Mouse (Mus musculus): ENCODE data around the gene Gm20696. TPM values are rescaled to one million over a fixed set of nuclear protein-coding genes. Genes with fewer than 3 reads are reported as not detected.

Gene Gm20696
- polyA plus RNA-seq, 1 experiment from 2014 or later: 1.4 TPM

DNA sequence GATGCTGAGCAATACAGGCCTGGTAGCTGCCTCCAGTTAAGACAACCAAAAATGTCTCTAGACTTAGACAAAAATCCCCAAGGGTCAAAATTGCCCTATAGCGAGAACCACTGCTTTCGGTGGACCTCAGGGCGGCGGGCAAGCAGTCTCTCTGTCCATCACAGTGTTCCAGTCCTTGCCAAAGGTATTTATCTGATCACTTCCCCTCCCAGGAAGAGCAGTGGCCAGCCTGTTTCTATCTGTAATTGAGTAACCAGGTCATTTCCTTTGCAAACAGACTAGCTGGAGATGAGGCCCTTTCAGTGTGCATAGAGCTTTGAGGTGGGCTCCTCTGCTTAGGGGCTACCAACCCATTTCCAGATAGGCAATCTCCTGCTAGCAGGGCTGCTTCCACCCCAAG is 134.1 kb downstream of the Gm20696 start:
- Histone ChIP-seq H3K27me3 (ENCODE audit: control insufficient read depth, insufficient read depth, low read length) (no peaks in the 10 kb centered on the region), H3K36me3 (ENCODE audit: control insufficient read depth, insufficient read depth, low read length) (no peaks in the 10 kb centered on the region), H3K9ac (ENCODE audit: low read length) (no peak overlapping the region), H3K4me1 (replicated peaks; ENCODE audit: control insufficient read depth, insufficient read depth) (no peaks in the 10 kb centered on the region), H3K9me3 (ENCODE audit: control insufficient read depth, low read length) (no peaks in the 10 kb centered on the region), H3K4me2 (replicated peaks; ENCODE audit: low read depth) (no peak overlapping the region), H3K27ac (replicated peaks) (no peak overlapping the region), H3K4me3 (ENCODE audit: low read depth, low read length) (no peak overlapping the region)
- WGBS: 84% methylated on average over 4 of the region's 4 CpGs
- DNase-seq (ENCODE audit: low spot score): no peak
- no peak for ATAC-seq (ENCODE audit: low FRiP score, low TSS enrichment)
- no peak for TF ChIP-seq EP300 (optimal IDR thresholded peaks at IDR 0.05)
- TF ChIP-seq CTCF (IDR thresholded peaks at IDR 0.05; ENCODE audit: low read depth): no peak

DNA sequence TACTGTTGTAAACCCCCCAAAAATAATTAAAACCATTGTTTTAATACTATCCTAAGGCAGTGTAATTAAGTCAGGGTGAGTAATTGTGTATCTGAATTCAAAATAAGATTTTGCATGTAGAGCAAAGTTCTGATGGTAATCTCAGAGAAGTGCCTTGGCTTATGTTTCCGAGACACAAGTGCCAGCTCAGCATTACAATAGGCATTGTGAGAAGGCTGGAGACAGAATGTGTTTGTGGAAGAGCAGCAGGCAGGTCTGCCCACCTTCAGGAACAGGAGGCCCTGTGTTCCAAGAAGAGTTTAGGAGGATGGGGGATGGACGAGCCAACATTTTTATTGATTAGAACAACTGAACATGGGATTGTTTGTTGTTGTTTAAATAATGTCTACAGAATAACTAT is 137.6 kb downstream of the Gm20696 start:
- H3K9ac ChIP-seq (ENCODE audit: low read length): no peak overlapping the region
- no peak overlapping the region for H3K4me2 ChIP-seq (replicated peaks; ENCODE audit: low read depth)
- H3K27ac ChIP-seq (replicated peaks): no peak overlapping the region
- DNase-seq (ENCODE audit: low spot score) (no peak), ATAC-seq (ENCODE audit: low FRiP score, low TSS enrichment) (no peak)
- no peak overlapping the region for H3K4me3 ChIP-seq (ENCODE audit: low read depth, low read length)
- WGBS: 53% methylated on average over 2 of the region's 2 CpGs
- H3K27me3 ChIP-seq (ENCODE audit: control insufficient read depth, insufficient read depth, low read length): no peaks in the 10 kb centered on the region
- TF ChIP-seq CTCF (IDR thresholded peaks at IDR 0.05; ENCODE audit: low read depth) (no peak), EP300 (optimal IDR thresholded peaks at IDR 0.05) (no peak)
- H3K9me3 ChIP-seq (ENCODE audit: control insufficient read depth, low read length): no peaks in the 10 kb centered on the region
- no peaks in the 10 kb centered on the region for H3K36me3 ChIP-seq (ENCODE audit: control insufficient read depth, insufficient read depth, low read length)
- H3K4me1 ChIP-seq (replicated peaks; ENCODE audit: control insufficient read depth, insufficient read depth): no peaks in the 10 kb centered on the region

DNA sequence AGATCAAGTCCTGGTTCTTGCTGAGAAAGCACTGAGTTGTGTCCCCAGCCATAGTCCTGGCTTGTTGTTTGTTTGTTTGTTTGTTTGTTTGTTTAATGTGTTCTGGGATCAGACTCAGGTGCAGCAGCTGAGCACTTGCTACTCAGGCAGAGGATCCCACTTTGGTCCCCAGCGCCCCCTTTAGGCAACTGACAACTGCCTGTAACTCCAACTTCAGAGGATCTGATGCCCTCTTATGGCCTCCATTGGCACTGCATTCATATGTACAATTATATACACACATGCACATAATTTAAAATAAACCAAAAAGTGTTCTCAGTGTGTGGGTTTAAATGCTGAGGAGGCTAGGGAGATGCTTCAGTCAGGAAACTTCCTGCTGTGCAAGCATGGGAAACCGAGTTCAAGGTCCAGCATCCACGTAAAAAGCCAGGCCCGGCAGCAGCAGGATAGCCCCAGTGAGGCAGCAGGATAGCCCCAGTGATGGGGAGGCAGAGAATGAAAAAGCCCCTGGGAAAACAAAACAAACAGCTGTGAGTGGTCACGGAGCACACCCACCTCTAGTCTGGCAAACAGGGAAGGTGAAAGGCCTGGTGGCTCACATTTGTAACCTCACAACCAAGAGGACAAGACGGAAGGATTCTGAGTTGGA is 139.0 kb downstream of the Gm20696 start:
- H3K27me3 ChIP-seq (ENCODE audit: control insufficient read depth, insufficient read depth, low read length): no peaks in the 10 kb centered on the region
- H3K4me2 ChIP-seq (replicated peaks; ENCODE audit: low read depth): no peak overlapping the region
- no peak overlapping the region for H3K9ac ChIP-seq (ENCODE audit: low read length)
- no peaks in the 10 kb centered on the region for H3K36me3 ChIP-seq (ENCODE audit: control insufficient read depth, insufficient read depth, low read length)
- H3K27ac ChIP-seq (replicated peaks): no peak overlapping the region
- H3K9me3 ChIP-seq (ENCODE audit: control insufficient read depth, low read length): no peaks in the 10 kb centered on the region
- no peaks in the 10 kb centered on the region for H3K4me1 ChIP-seq (replicated peaks; ENCODE audit: control insufficient read depth, insufficient read depth)
- TF ChIP-seq EP300 (optimal IDR thresholded peaks at IDR 0.05) (no peak), CTCF (IDR thresholded peaks at IDR 0.05; ENCODE audit: low read depth) (peak; percentile 56)
- 92% methylated on average over 6 of the region's 6 CpGs for WGBS
- DNase-seq (ENCODE audit: low spot score) (no peak), ATAC-seq (ENCODE audit: low FRiP score, low TSS enrichment) (no peak)
- no peak overlapping the region for H3K4me3 ChIP-seq (ENCODE audit: low read depth, low read length)

DNA sequence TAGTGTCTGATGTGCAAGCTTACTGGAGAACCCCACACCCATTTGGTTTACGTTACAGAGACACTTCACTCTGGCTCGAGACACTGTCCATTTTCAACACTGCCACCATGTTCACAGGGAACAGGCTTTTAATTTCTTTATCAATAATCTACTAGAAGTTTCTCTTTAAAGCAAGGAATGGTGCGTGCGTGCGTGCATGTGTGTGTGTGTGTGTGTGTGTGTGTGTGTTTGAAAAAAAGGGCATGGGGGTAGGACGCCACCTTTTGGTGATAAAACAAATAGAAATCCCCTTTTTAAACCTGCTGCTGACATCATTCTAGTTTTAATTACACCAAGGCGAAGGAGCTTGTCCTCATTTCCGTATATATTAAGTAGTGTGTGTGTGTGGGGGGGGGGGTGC is 141.2 kb downstream of the Gm20696 start:
- Histone ChIP-seq H3K9ac (ENCODE audit: low read length) (no peak overlapping the region), H3K27me3 (ENCODE audit: control insufficient read depth, insufficient read depth, low read length) (no peaks in the 10 kb centered on the region), H3K27ac (replicated peaks) (no peak overlapping the region), H3K9me3 (ENCODE audit: control insufficient read depth, low read length) (no peaks in the 10 kb centered on the region), H3K4me1 (replicated peaks; ENCODE audit: control insufficient read depth, insufficient read depth) (no peaks in the 10 kb centered on the region), H3K4me3 (ENCODE audit: low read depth, low read length) (no peak overlapping the region), H3K36me3 (ENCODE audit: control insufficient read depth, insufficient read depth, low read length) (no peaks in the 10 kb centered on the region), H3K4me2 (replicated peaks; ENCODE audit: low read depth) (no peak overlapping the region)
- ATAC-seq (ENCODE audit: low FRiP score, low TSS enrichment): no peak
- DNase-seq (ENCODE audit: low spot score): no peak
- WGBS: 50% methylated on average over 8 of the region's 8 CpGs
- peak; percentile 70 for TF ChIP-seq CTCF (IDR thresholded peaks at IDR 0.05; ENCODE audit: low read depth)
- TF ChIP-seq EP300 (optimal IDR thresholded peaks at IDR 0.05): no peak

DNA sequence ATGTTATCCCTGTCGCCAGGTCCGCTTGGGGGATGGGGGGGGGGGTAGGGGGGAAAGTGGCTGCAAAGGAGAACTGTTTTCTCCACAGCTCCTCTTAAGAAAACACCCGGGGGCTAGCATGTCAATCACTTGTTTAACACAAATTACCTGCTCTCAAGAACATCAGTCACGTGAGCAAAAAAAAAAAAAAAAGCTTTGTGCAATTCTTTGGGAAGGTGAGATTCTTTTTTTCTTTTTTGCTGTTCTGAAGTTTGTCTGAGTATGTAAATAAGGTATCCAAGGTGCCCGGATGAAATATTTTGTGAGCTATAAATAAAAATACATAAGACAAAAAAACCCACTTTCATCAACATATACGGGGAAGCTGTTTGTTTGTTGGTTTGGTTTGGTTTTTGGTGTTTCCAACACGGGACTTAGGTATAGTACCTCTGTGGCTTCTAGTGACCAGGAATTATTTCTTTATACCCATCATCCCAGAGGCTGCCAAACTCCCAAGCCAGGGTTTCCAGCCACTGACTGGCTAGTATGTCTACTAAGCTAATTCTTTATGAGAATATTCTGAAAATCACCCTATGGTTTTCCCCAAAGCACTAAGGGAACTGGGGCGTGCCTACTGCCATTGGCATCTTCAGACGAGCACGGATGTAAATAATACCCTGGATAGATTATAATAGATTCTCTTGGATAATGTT is 142.8 kb downstream of the Gm20696 start:
- Histone ChIP-seq H3K36me3 (ENCODE audit: control insufficient read depth, insufficient read depth, low read length) (no peaks in the 10 kb centered on the region), H3K4me1 (replicated peaks; ENCODE audit: control insufficient read depth, insufficient read depth) (no peaks in the 10 kb centered on the region), H3K27me3 (ENCODE audit: control insufficient read depth, insufficient read depth, low read length) (no peaks in the 10 kb centered on the region), H3K4me2 (replicated peaks; ENCODE audit: low read depth) (peak overlapping the region; percentile 53), H3K27ac (replicated peaks) (peak overlapping the region; percentile 100), H3K4me3 (ENCODE audit: low read depth, low read length) (peak overlapping the region; percentile 97), H3K9me3 (ENCODE audit: control insufficient read depth, low read length) (no peaks in the 10 kb centered on the region), H3K9ac (ENCODE audit: low read length) (peak overlapping the region; percentile 98)
- no peak for ATAC-seq (ENCODE audit: low FRiP score, low TSS enrichment)
- DNase-seq (ENCODE audit: low spot score): no peak
- 23% methylated on average over 8 of the region's 10 CpGs for WGBS
- no peak for TF ChIP-seq CTCF (IDR thresholded peaks at IDR 0.05; ENCODE audit: low read depth)
- TF ChIP-seq EP300 (optimal IDR thresholded peaks at IDR 0.05): no peak

DNA sequence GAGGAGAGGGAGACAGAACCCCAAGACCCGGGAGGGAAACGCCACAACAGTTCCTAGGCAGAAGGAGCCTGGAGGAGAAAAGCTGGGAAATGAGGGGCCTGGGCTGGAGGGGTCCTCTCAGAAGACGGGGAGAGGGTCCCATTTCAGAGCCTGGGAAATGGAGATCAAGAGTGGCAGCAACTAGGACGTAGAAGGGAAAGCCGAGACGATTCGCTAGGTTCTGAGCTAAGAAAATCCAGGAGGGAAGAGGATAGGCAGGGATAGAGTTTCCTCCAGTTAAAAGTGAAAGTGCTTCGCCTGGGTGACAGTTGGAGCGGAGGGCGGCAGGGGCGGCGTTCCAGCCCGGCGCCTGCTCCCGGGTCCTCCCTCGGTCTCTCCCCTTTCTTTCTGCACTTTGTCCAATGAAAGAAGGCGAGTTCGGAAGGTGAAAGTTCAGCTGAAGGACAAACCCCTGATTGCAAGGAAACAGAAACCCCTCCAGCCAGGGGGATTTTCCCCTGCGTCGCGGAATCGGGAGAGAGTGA is 143.4 kb downstream of the Gm20696 start:
- WGBS: under 1% methylated on average over 22 of the region's 22 CpGs
- H3K27me3 ChIP-seq (ENCODE audit: control insufficient read depth, insufficient read depth, low read length): no peaks in the 10 kb centered on the region
- peak overlapping the region; percentile 53 for H3K4me2 ChIP-seq (replicated peaks; ENCODE audit: low read depth)
- no peaks in the 10 kb centered on the region for H3K36me3 ChIP-seq (ENCODE audit: control insufficient read depth, insufficient read depth, low read length)
- H3K4me1 ChIP-seq (replicated peaks; ENCODE audit: control insufficient read depth, insufficient read depth): no peaks in the 10 kb centered on the region
- TF ChIP-seq CTCF (IDR thresholded peaks at IDR 0.05; ENCODE audit: low read depth): no peak
- TF ChIP-seq EP300 (optimal IDR thresholded peaks at IDR 0.05): no peak
- H3K27ac ChIP-seq (replicated peaks): peak overlapping the region; percentile 100
- DNase-seq (ENCODE audit: low spot score): peak; percentile 79
- H3K9me3 ChIP-seq (ENCODE audit: control insufficient read depth, low read length): no peaks in the 10 kb centered on the region
- H3K9ac ChIP-seq (ENCODE audit: low read length): peak overlapping the region; percentile 98
- peak overlapping the region; percentile 97 for H3K4me3 ChIP-seq (ENCODE audit: low read depth, low read length)
- ATAC-seq (ENCODE audit: low FRiP score, low TSS enrichment): peak; percentile 58
